Mouse (Mus musculus): ENCODE measurements around the gene Smtnl2.
A peak's percentile ranks its signal among the peaks of the same experiment; 100 is the strongest.

Gene Smtnl2

GRCm38 (mm10) chr11:72397811-72398525 lies 13.5 kb downstream of the Smtnl2 start:
- DNase-seq, result no peak

- DNase-seq, result no peak
Observed at GRCm38 (mm10) chr11:72397072-72397471, 14.4 kb downstream of the Smtnl2 start.

- DNase-seq, result no peak
Observed at GRCm38 (mm10) chr11:72396621-72397020, 14.9 kb downstream of the Smtnl2 start.

- no peak for DNase-seq
Observed at GRCm38 (mm10) chr11:72395652-72396051, 15.9 kb downstream of the Smtnl2 start.

GRCm38 (mm10) chr11:72394694-72395093 lies 16.8 kb downstream of the Smtnl2 start:
- DNase-seq, result no peak

- DNase-seq, result no peak
Observed at GRCm38 (mm10) chr11:72393669-72394068, 17.8 kb downstream of the Smtnl2 start.

GRCm38 (mm10) chr11:72393243-72393642 lies 18.3 kb downstream of the Smtnl2 start:
- no peak for DNase-seq

- no peak for DNase-seq
Observed at GRCm38 (mm10) chr11:72391181-72391580, 20.3 kb downstream of the Smtnl2 start.

GRCm38 (mm10) chr11:72389407-72390142 lies 21.9 kb downstream of the Smtnl2 start:
- no peak for DNase-seq

- no peak for DNase-seq
Observed at GRCm38 (mm10) chr11:72388113-72388529, 23.4 kb downstream of the Smtnl2 start.

- DNase-seq, result no peak
Observed at GRCm38 (mm10) chr11:72379351-72379750, 32.2 kb downstream of the Smtnl2 start.

- DNase-seq, result no peak
Observed at GRCm38 (mm10) chr11:72378222-72378621, 33.3 kb downstream of the Smtnl2 start.

GRCm38 (mm10) chr11:72376562-72376961 lies 35.0 kb downstream of the Smtnl2 start:
- DNase-seq, result no peak

- no peak for DNase-seq
Observed at GRCm38 (mm10) chr11:72369904-72370672, 41.4 kb downstream of the Smtnl2 start.

- no peak for DNase-seq
Observed at GRCm38 (mm10) chr11:72367934-72368674, 43.4 kb downstream of the Smtnl2 start.

- DNase-seq, result no peak
Observed at GRCm38 (mm10) chr11:72366126-72366525, 45.4 kb downstream of the Smtnl2 start.

- DNase-seq, result no peak
Observed at GRCm38 (mm10) chr11:72364526-72364925, 47.0 kb downstream of the Smtnl2 start.

- no peak for DNase-seq
Observed at GRCm38 (mm10) chr11:72363523-72364240, 47.8 kb downstream of the Smtnl2 start.

GRCm38 (mm10) chr11:72362347-72362741 lies 49.2 kb downstream of the Smtnl2 start, which contains the start of gene Tekt1:
Gene Tekt1, minus strand, starts transcription at chr11:72362442.
- DNase-seq, result no peak

GRCm38 (mm10) chr11:72361385-72362346 lies 49.8 kb downstream of the Smtnl2 start:
- peak; percentile 26 for DNase-seq

Data from cerebellum, adult 11 months (tissue).